Mouse (Mus musculus) liver, embryonic 14.5 days (tissue): ENCODE results near the gene Coro1b. TPM values are rescaled to one million over a fixed set of nuclear protein-coding genes. Genes with fewer than 3 reads are reported as not detected.

Experiments
- ATAC-seq: fragments of 200-750 bp; cut with Nextera tagmentation; 2 replicates; pipeline ENCODE4 v1.8.0; 2017; ENCODE audit warnings: moderate number of reproducible peaks, mild to moderate bottlenecking, moderate library complexity; ENCODE audit not compliant: insufficient read depth
- DNase-seq, 3 experiments: peaks; one replicate each; pipeline ENCODE4 v3.0.0-alpha.2; 2012 to 2013; ENCODE audit warnings: low read depth in 3 of 3, low spot score in 3 of 3
- H3K27ac ChIP-seq: fragments of 300-500 bp; sonication (generic); 2 replicates; pipeline ENCODE4 v1.5.1; 2014; ENCODE audit warnings: moderate library complexity, mild to moderate bottlenecking, control low read depth, inconsistent platforms
- H3K27me3 ChIP-seq: fragments of 300-500 bp; sonication (generic); 2 replicates; pipeline ENCODE4 v1.6.1; 2014; ENCODE audit warnings: mild to moderate bottlenecking, low read length, moderate library complexity; ENCODE audit not compliant: control insufficient read depth, insufficient read depth
- H3K36me3 ChIP-seq: fragments of 300-500 bp; sonication (generic); replicated peaks from 2 replicates; pipeline ENCODE4 v1.6.1; 2014; ENCODE audit warnings: low read depth; ENCODE audit not compliant: control insufficient read depth, insufficient read depth
- H3K4me1 ChIP-seq, 2 experiments: fragments of 200-500 bp in 1 of 2; fragments of 300-500 bp in 1 of 2; sonication (generic) in 1 of 2; replicated peaks; 2 replicates each; pipeline ENCODE4 v1.6.1; 2012 to 2014; ENCODE audit warnings: antibody characterized with exemption in 1 of 2, inconsistent platforms in 1 of 2, low read length in 1 of 2; ENCODE audit not compliant: control insufficient read depth in 2 of 2, insufficient read depth in 2 of 2
- H3K4me2 ChIP-seq: fragments of 300-500 bp; sonication (generic); 2 replicates; pipeline ENCODE4 v1.6.1; 2014; ENCODE audit warnings: low read depth, mild to moderate bottlenecking, control low read depth, moderate library complexity
- H3K4me3 ChIP-seq, 2 experiments: fragments of 200-500 bp in 1 of 2; fragments of 300-500 bp in 1 of 2; sonication (generic) in 1 of 2; 2 replicates each; pipeline ENCODE4 v1.5.1; 2012 to 2014; ENCODE audit warnings: low read depth in 2 of 2, low read length in 2 of 2, mild to moderate bottlenecking in 2 of 2, control low read depth in 1 of 2, inconsistent platforms in 1 of 2, moderate library complexity in 1 of 2; ENCODE audit not compliant: insufficient read depth in 1 of 2
- H3K9ac ChIP-seq: fragments of 300-500 bp; sonication (generic); replicated peaks from 2 replicates; pipeline ENCODE4 v1.6.1; 2014; ENCODE audit warnings: mild to moderate bottlenecking, control low read depth, moderate library complexity
- H3K9me3 ChIP-seq: fragments of 300-500 bp; sonication (generic); 2 replicates; pipeline ENCODE4 v1.6.1; 2016; ENCODE audit warnings: low read length, mixed read lengths; ENCODE audit not compliant: control insufficient read depth
- CTCF ChIP-seq: IDR thresholded peaks from 2 replicates; pipeline ENCODE4 v1.5.1; 2016; ENCODE audit warnings: antibody characterized with exemption, low read depth, control low read depth
- EP300 ChIP-seq: IDR thresholded peaks from 2 replicates; pipeline ENCODE4 v1.6.1; 2016; ENCODE audit warnings: antibody characterized with exemption, low read depth
- WGBS: fragments of 180-500 bp; shearing (Covaris S2); extraction: QIAGEN DNeasy Blood & Tissue Kit; methylation state at CpG from one replicate; pipeline ENCODE4 v1.1.7; 2014; ENCODE audit not compliant: insufficient replicate concordance; 5-methylcytosine and 5-hydroxymethylcytosine counted together
- polyA plus RNA-seq, 2 experiments: library from polyadenylated mRNA; depleted of rRNA in 1 of 2; stranded (reverse) in 1 of 2; unstranded in 1 of 2; fragments of >200 nt; fragmentation: Nextera tagmentation in 1 of 2; extraction: Ambion mirVana in 1 of 2; gene quantifications; 2 replicates each; pipeline versions ENCODE4 v1.2.1 to v1.2.3; 2012 to 2014

Gene Coro1b
- polyA plus RNA-seq (2012; rRNA removed) (57.5 and 59.2 TPM in 2 replicates), polyA plus RNA-seq (2014; fragmentation: Nextera tagmentation; extraction: Ambion mirVana) (57.5 and 62.2 TPM in 2 replicates)

DNA sequence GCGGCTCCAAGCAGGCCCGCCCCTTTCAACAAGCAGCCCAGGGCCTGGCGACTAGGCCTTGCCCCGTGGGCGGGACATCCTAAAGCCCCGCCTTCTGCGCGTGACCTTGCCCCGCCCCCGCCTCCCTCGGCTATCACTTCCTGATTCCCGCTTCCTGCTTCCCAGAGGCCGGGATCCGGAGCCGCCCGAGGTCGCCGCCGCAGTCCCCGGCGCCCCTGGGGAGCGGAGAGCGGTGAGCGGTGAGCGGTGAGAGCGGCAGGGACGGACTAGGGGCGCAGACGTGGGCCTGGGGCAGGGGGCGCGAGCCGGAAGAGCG is at the start of gene Coro1b:
Gene Coro1b, plus strand, starts transcription at position 129 of the 316 bp plus-strand sequence.
- TF ChIP-seq CTCF (no peak), EP300 (no peak)
- 0 out of 2 replicates have a peak, but pooled peaks cover 3% of the 10 kb centered on the region for H3K36me3 ChIP-seq
- ATAC-seq (peak; percentile 90), DNase-seq (peak; percentile 77 to 83 (median 78))
- peak within 1 kb of the TSS; percentile 78 to 94 for H3K4me3 ChIP-seq
- no peaks in the 10 kb centered on the region for H3K27me3 ChIP-seq
- H3K9ac ChIP-seq, result peak within 1 kb of the TSS; percentile 91
- peaks cover 4 to 12% of the 10 kb centered on the region in 2 experiments for H3K4me1 ChIP-seq
- under 1% methylated on average over 29 of the region's 33 CpGs for WGBS
- H3K9me3 ChIP-seq, result no peaks in the 10 kb centered on the region
- H3K4me2 ChIP-seq, result peak within 1 kb of the TSS; percentile 88
- peak within 1 kb of the TSS; percentile 70 for H3K27ac ChIP-seq

GRCm38 (mm10) chr19:4099056-4099455 is 49.4 kb upstream of the Coro1b start:
- Histone ChIP-seq H3K4me1 (peaks cover 24 to 29% of the 10 kb centered on the region in 2 experiments), H3K36me3 (no peaks in the 10 kb centered on the region), H3K9ac (peak overlapping the region; percentile 60), H3K4me2 (peak overlapping the region; percentile 98), H3K27ac (peak overlapping the region; percentile 46), H3K27me3 (peaks cover 28% of the 10 kb centered on the region), H3K4me3 (no peak overlapping the region), H3K9me3 (no peaks in the 10 kb centered on the region)
- DNase-seq (peak; percentile 82 to 86 (median 86)), ATAC-seq (no peak)
- TF ChIP-seq CTCF (peak; percentile 100), EP300 (no peak)
- WGBS, result 5% methylated on average over 9 of the region's 9 CpGs

DNA sequence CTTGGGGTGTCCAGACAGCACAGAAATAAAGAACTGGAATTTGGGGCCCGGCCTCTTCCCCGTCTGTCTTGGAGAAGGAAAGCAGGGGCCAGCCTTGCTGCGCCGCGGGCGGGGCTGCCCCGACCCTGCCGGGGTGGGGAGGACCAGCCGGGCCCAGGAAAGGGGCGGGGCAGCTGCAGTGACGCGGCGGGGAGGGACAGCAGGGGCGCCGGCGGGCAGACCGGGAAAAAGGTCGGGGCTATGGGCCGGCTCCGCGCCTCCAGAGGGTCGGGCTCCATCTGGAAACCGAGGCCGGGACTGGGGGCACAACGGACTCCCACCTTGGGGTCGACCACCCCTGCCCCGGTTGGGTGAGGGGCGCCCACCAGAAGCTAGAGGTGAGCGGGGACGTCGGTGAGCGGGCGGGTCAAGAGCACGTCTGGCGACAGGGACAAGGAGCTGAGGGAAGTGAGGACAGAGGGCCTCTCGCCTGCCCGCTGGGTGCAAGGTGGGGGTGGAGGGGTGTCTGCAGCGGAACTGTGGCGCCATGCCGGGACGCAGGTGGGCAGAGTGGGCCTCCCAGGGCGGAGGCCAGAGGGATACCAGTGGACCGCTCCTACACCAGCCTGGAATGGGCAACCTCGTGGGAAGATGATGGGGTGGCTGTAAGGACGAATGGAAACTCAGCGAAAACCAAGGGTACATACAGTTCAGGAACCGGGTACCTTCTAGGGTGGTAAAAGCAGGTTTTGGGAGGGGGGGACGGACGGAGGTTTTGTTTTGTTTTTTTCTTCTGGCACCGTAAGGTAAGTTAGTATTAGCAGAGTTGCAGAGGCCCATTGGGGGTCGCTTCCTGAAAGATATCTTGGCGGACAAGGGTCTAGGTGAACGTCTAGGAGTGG is 48.3 kb upstream of the Coro1b start, which contains the start of gene Pitpnm1:
Gene Pitpnm1, plus strand, starts transcription at position 162 of the 881 bp plus-strand sequence.
- Histone ChIP-seq H3K9ac (peak within 1 kb of the TSS; percentile 60), H3K9me3 (no peaks in the 10 kb centered on the region), H3K4me2 (peak within 1 kb of the TSS; percentile 98), H3K36me3 (no peaks in the 10 kb centered on the region), H3K27ac (peak within 1 kb of the TSS; percentile 46), H3K4me1 (peaks cover 24 to 29% of the 10 kb centered on the region in 2 experiments), H3K4me3 (peak within 1 kb of the TSS; percentile 55 to 58), H3K27me3 (peaks cover 28% of the 10 kb centered on the region)
- DNase-seq (no peak), ATAC-seq (no peak)
- TF ChIP-seq EP300 (no peak), CTCF (no peak)
- 1% methylated on average over 53 of the region's 53 CpGs for WGBS

GRCm38 (mm10) chr19:4100718-4101261 is 47.6 kb upstream of the Coro1b start:
- 2% methylated on average over 52 of the region's 52 CpGs for WGBS
- no peak for DNase-seq
- H3K9ac ChIP-seq, result no peak overlapping the region
- H3K4me3 ChIP-seq, result peak overlapping the region; percentile 55 to 58
- peaks cover 28% of the 10 kb centered on the region for H3K27me3 ChIP-seq
- peaks cover 24 to 29% of the 10 kb centered on the region in 2 experiments for H3K4me1 ChIP-seq
- no peaks in the 10 kb centered on the region for H3K36me3 ChIP-seq
- peak overlapping the region; percentile 90 for H3K4me2 ChIP-seq
- no peak for ATAC-seq
- TF ChIP-seq CTCF (no peak), EP300 (no peak)
- H3K27ac ChIP-seq, result no peak overlapping the region
- H3K9me3 ChIP-seq, result no peaks in the 10 kb centered on the region

- H3K36me3 ChIP-seq, result no peaks in the 10 kb centered on the region
- H3K4me2 ChIP-seq, result no peak overlapping the region
- no peak overlapping the region for H3K4me3 ChIP-seq
- no peaks in the 10 kb centered on the region for H3K9me3 ChIP-seq
- ATAC-seq, result no peak
- no peak for DNase-seq
- no peak for TF ChIP-seq EP300
- no peak for TF ChIP-seq CTCF
- H3K9ac ChIP-seq, result no peak overlapping the region
- peaks cover 21 to 23% of the 10 kb centered on the region in 2 experiments for H3K4me1 ChIP-seq
- 83% methylated on average over 6 of the region's 6 CpGs for WGBS
- H3K27me3 ChIP-seq, result peaks cover 28% of the 10 kb centered on the region
- no peak overlapping the region for H3K27ac ChIP-seq
These were observed 47.0 kb upstream of the Coro1b start for GRCm38 (mm10) chr19:4101466-4101865.
